Mouse (Mus musculus): ENCODE data around the gene Hfm1. TPM values are rescaled to one million over a fixed set of nuclear protein-coding genes. Genes with fewer than 3 reads are reported as not detected.
A peak's percentile ranks its signal among the peaks of the same experiment; 100 is the strongest.

Hfm1 gene
- total and polyA plus RNA-seq, 2 experiments from 2014 or later: 5.1 to 5.4 TPM

GRCm38 (mm10) chr5:106826044-106826443 is 100.1 kb downstream of the Hfm1 start:
- H3K4me2 ChIP-seq (ENCODE audit: low read depth, low read length): peak overlapping the region; percentile 66
- H3K27me3 ChIP-seq (ENCODE audit: insufficient read depth, low read length): no peaks in the 10 kb centered on the region
- no peaks in the 10 kb centered on the region for H3K36me3 ChIP-seq (ENCODE audit: insufficient read depth, low read length)
- no peak overlapping the region for H3K9ac ChIP-seq (replicated peaks; ENCODE audit: low read length)
- no peaks in the 10 kb centered on the region for H3K9me3 ChIP-seq (ENCODE audit: low read length)
- WGBS: 51% methylated on average over 8 of the region's 8 CpGs
- TF ChIP-seq CTCF (IDR thresholded peaks at IDR 0.05; ENCODE audit: low read depth): no peak
- no peak overlapping the region for H3K4me3 ChIP-seq (ENCODE audit: low read length)
- no peak for ATAC-seq
- H3K4me1 ChIP-seq (ENCODE audit: insufficient read depth, low read length): no peaks in the 10 kb centered on the region
- DNase-seq (ENCODE audit: low spot score): no peak
- H3K27ac ChIP-seq: no peak overlapping the region

- peak overlapping the region; percentile 51 for H3K27ac ChIP-seq
- no peaks in the 10 kb centered on the region for H3K4me1 ChIP-seq (ENCODE audit: insufficient read depth, low read length)
- peak; percentile 81 for ATAC-seq
- peak; percentile 71 for DNase-seq (ENCODE audit: low spot score)
- H3K4me3 ChIP-seq (ENCODE audit: low read length): peak overlapping the region; percentile 42
- H3K36me3 ChIP-seq (ENCODE audit: insufficient read depth, low read length): no peaks in the 10 kb centered on the region
- no peaks in the 10 kb centered on the region for H3K9me3 ChIP-seq (ENCODE audit: low read length)
- 1% methylated on average over 19 of the region's 19 CpGs for WGBS
- TF ChIP-seq CTCF (IDR thresholded peaks at IDR 0.05; ENCODE audit: low read depth): no peak
- peak overlapping the region; percentile 51 for H3K9ac ChIP-seq (replicated peaks; ENCODE audit: low read length)
- H3K4me2 ChIP-seq (ENCODE audit: low read depth, low read length): peak overlapping the region; percentile 66
- no peaks in the 10 kb centered on the region for H3K27me3 ChIP-seq (ENCODE audit: insufficient read depth, low read length)
Measured at GRCm38 (mm10) chr5:106825301-106825853, 100.7 kb downstream of the Hfm1 start.

GRCm38 (mm10) chr5:106824716-106825115 is 101.4 kb downstream of the Hfm1 start:
- Histone ChIP-seq H3K4me1 (ENCODE audit: insufficient read depth, low read length) (no peaks in the 10 kb centered on the region), H3K4me2 (ENCODE audit: low read depth, low read length) (peak overlapping the region; percentile 66), H3K9me3 (ENCODE audit: low read length) (no peaks in the 10 kb centered on the region), H3K27ac (peak overlapping the region; percentile 51; the same call in 1 of the 2 replicates), H3K4me3 (ENCODE audit: low read length) (peak overlapping the region; percentile 42; the same call in 1 of the 2 replicates), H3K27me3 (ENCODE audit: insufficient read depth, low read length) (no peaks in the 10 kb centered on the region), H3K9ac (replicated peaks; ENCODE audit: low read length) (peak overlapping the region; percentile 51; the same call in 1 of the 2 replicates), H3K36me3 (ENCODE audit: insufficient read depth, low read length) (no peaks in the 10 kb centered on the region)
- DNase-seq (ENCODE audit: low spot score): no peak
- TF ChIP-seq CTCF (IDR thresholded peaks at IDR 0.05; ENCODE audit: low read depth): no peak
- no peak for ATAC-seq
- 53% methylated on average over 5 of the region's 5 CpGs for WGBS

- Histone ChIP-seq H3K27ac (no peak overlapping the region), H3K4me2 (ENCODE audit: low read depth, low read length) (no peak overlapping the region), H3K36me3 (ENCODE audit: insufficient read depth, low read length) (no peaks in the 10 kb centered on the region), H3K9ac (replicated peaks; ENCODE audit: low read length) (no peak overlapping the region), H3K27me3 (ENCODE audit: insufficient read depth, low read length) (no peaks in the 10 kb centered on the region), H3K9me3 (ENCODE audit: low read length) (no peaks in the 10 kb centered on the region), H3K4me3 (ENCODE audit: low read length) (no peak overlapping the region), H3K4me1 (ENCODE audit: insufficient read depth, low read length) (no peaks in the 10 kb centered on the region)
- DNase-seq (ENCODE audit: low spot score): no peak
- ATAC-seq: no peak
- 80% methylated on average over 8 of the region's 8 CpGs for WGBS
- no peak for TF ChIP-seq CTCF (IDR thresholded peaks at IDR 0.05; ENCODE audit: low read depth)
Measured at GRCm38 (mm10) chr5:106819630-106820029, 106.5 kb downstream of the Hfm1 start.

GRCm38 (mm10) chr5:106815923-106816654 is 110.0 kb downstream of the Hfm1 start:
- Histone ChIP-seq H3K27ac (no peak overlapping the region), H3K36me3 (ENCODE audit: insufficient read depth, low read length) (no peaks in the 10 kb centered on the region), H3K4me2 (ENCODE audit: low read depth, low read length) (peak overlapping the region; percentile 46), H3K4me1 (ENCODE audit: insufficient read depth, low read length) (no peaks in the 10 kb centered on the region), H3K27me3 (ENCODE audit: insufficient read depth, low read length) (no peaks in the 10 kb centered on the region), H3K4me3 (ENCODE audit: low read length) (peak overlapping the region; percentile 17), H3K9ac (replicated peaks; ENCODE audit: low read length) (no peak overlapping the region), H3K9me3 (ENCODE audit: low read length) (no peaks in the 10 kb centered on the region)
- WGBS: 56% methylated on average over 15 of the region's 15 CpGs
- DNase-seq (ENCODE audit: low spot score) (no peak), ATAC-seq (no peak)
- peak; percentile 31 for TF ChIP-seq CTCF (IDR thresholded peaks at IDR 0.05; ENCODE audit: low read depth)

- Histone ChIP-seq H3K4me2 (ENCODE audit: low read depth, low read length) (no peak overlapping the region), H3K9me3 (ENCODE audit: low read length) (no peaks in the 10 kb centered on the region), H3K4me1 (ENCODE audit: insufficient read depth, low read length) (no peaks in the 10 kb centered on the region), H3K27me3 (ENCODE audit: insufficient read depth, low read length) (no peaks in the 10 kb centered on the region), H3K36me3 (ENCODE audit: insufficient read depth, low read length) (no peaks in the 10 kb centered on the region), H3K4me3 (ENCODE audit: low read length) (no peak overlapping the region), H3K9ac (replicated peaks; ENCODE audit: low read length) (no peak overlapping the region), H3K27ac (no peak overlapping the region)
- DNase-seq (ENCODE audit: low spot score) (no peak), ATAC-seq (no peak)
- WGBS: 67% methylated on average over 6 of the region's 6 CpGs
- TF ChIP-seq CTCF (IDR thresholded peaks at IDR 0.05; ENCODE audit: low read depth): no peak
Measured at GRCm38 (mm10) chr5:106814611-106815010, 111.5 kb downstream of the Hfm1 start.

- H3K4me1 ChIP-seq (ENCODE audit: insufficient read depth, low read length): no peaks in the 10 kb centered on the region
- ATAC-seq: peak; percentile 34; the same call in 1 of the 2 replicates
- H3K9me3 ChIP-seq (ENCODE audit: low read length): no peaks in the 10 kb centered on the region
- H3K27me3 ChIP-seq (ENCODE audit: insufficient read depth, low read length): no peaks in the 10 kb centered on the region
- WGBS: 4% methylated on average over 12 of the region's 12 CpGs
- H3K36me3 ChIP-seq (ENCODE audit: insufficient read depth, low read length): no peaks in the 10 kb centered on the region
- H3K9ac ChIP-seq (replicated peaks; ENCODE audit: low read length): no peak overlapping the region
- peak; percentile 82 for DNase-seq (ENCODE audit: low spot score)
- no peak overlapping the region for H3K4me3 ChIP-seq (ENCODE audit: low read length)
- no peak overlapping the region for H3K27ac ChIP-seq
- peak; percentile 79 for TF ChIP-seq CTCF (IDR thresholded peaks at IDR 0.05; ENCODE audit: low read depth)
- H3K4me2 ChIP-seq (ENCODE audit: low read depth, low read length): peak overlapping the region; percentile 50; the same call in 1 of the 2 replicates
Measured at GRCm38 (mm10) chr5:106803094-106803493, 123.0 kb downstream of the Hfm1 start.

Data from hindbrain, postnatal 0 days (tissue).